Mouse (Mus musculus) retina, adult 2 months (tissue): ENCODE results near the gene Apobec4.

Source experiments
- DNase-seq: peaks from one replicate; pipeline ENCODE4 v3.0.0-alpha.2; 2012; ENCODE audit warnings: low read depth, low spot score

Apobec4 gene

DNA sequence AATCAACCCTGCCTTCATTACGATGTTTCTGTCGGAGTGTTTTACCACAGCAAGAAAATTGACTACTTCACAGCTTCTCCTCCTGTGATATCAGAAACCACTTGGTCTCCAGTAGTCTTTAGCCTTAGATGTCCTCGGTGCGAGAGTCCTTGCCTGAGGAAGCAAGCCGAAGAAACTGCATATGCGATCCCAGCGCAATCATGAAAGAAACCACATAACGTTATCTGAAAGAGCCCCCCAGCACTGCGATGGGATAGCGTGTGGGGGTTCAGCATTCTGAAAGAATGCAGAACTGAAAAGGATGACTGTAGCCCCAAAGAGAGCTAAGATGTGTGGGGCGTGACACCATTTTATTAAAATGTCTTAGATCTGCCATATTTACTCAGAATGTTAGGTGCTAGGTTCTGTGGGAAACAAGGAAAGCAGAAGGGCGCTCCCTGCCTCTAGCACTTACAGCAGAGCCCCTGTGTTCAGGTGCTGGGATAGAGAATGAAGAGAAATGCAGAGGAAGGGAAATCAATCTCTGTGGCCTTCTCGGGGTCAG is 50.4 kb downstream of the Apobec4 start:
- DNase-seq, result no peak

DNA sequence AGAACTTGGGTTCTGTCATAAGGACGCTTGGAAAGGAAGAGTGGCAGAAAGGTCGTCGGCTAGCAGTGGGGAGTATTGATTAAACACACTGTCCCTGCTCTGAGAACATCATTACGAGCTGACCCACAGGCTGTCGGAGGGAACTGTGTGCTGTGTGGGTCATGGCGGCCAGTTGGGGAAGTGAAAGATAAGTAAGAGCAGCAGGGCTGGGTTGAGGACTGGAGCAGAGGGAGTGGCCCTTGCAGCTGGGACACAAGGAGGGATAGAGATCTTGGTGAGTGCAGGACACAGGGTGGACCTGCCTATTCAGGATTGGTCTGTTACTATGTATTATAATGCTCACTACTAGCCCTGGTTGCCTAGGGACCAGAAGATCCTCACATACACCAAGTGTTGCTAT is 54.6 kb downstream of the Apobec4 start:
- no peak for DNase-seq
